Mouse (Mus musculus): ENCODE data around the gene Epb41l1.

DNA sequence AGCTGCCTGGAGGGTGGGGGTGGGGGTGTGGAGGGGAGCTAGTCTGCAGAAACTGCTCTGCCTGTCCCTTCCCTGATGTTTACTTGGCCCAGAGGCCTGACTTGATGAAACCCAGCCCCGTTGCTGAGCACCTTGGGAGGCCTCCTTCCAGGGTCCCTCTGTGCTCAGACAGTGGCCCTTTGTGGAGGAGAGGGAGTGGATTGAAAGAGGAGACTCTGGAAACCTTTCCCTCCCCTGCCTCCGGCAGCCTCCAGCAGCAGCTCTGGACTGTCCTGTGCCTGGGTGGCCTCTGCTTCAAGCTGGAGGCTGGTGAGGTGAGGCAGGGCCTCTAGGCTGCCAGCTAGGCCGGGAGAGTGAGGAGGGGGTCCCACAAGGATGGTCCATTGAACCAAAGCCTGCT is 13.7 kb upstream of the Epb41l1 start:
- TF ChIP-seq CTCF (IDR thresholded peaks at IDR 0.05; ENCODE audit: low read depth) (no peak), EP300 (IDR thresholded peaks at IDR 0.05; ENCODE audit: low read depth) (no peak)

Data from liver, postnatal 0 days (tissue).